Mouse (Mus musculus) spleen, postnatal 36 days (tissue): Measurements from ENCODE around the gene Rtn2.
A peak's percentile ranks its signal among the peaks of the same experiment; 100 is the strongest.

Source experiments
- DNase-seq, 2 experiments: peaks; one replicate each; pipeline ENCODE4 v3.0.0; 2022; ENCODE audit warnings: low spot score in 2 of 2, mixed read lengths in 1 of 2

Rtn2 gene

DNA sequence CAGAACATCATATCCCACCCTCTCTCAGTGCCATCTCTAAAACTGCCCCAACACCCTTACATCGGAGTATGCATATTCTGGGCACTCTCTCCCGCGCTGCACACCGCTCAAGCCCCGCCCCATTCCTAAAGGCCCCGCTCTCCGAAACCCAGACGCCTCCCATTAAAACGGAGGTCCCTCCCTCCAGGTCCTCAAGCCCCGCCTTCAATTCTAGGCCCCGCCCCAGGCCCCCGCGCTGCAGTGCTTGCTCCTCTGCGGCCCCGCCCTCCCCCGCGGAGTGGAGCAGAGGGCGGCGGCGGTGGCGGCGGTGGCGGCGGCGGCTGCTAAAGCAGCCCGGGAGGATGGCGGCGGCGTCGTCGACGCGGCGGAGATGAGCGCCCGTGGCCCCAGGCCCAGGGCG is at the start of gene Rtn2:
Gene Rtn2 (plus strand): TSS at position 240 of the 400 bp plus-strand sequence.
- DNase-seq, result peak; percentile 66 to 69

DNA sequence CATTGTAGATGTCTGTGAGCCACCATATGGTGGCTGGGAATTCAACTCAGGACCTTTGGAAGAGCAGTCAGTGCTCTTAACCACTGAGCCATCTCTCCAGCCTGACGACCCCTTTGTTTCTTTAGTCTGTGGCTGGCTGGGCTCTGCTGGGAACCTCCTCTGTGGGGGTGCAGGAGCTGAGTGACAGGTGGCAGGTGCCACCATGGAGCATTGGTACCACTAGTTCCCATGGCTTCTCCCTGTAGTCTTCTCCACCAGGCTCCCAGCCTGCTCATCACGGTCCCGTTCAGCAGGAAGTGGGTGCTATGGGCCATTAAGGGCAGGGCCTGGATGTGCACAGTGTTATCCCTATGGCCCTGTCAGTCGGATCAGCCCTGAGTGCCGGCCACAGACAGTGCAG is 47.8 kb upstream of the Rtn2 start:
- no peak for DNase-seq

- no peak for DNase-seq
Measured at GRCm38 (mm10) chr7:19235092-19235671, 47.2 kb upstream of the Rtn2 start.

DNA sequence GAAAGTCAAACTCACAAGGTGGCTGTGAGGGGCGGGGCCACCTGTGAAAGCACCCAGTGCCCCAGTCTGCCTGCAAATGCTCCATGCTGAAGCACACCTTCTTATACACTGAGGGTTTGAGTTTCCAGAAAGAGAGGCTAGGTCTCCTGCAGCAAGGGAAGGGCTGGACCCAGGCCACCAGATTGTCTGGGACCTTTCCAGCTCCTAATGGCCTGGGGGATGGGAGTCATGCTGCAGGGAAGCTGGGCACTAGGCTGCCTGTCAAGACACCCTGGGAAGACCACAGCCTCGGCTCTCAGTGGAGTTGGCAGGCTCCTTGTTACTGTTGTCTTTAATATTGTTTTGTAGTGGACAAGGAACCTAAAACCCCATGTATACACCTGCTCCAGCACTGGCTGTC is 46.0 kb upstream of the Rtn2 start:
- DNase-seq, result no peak

DNA sequence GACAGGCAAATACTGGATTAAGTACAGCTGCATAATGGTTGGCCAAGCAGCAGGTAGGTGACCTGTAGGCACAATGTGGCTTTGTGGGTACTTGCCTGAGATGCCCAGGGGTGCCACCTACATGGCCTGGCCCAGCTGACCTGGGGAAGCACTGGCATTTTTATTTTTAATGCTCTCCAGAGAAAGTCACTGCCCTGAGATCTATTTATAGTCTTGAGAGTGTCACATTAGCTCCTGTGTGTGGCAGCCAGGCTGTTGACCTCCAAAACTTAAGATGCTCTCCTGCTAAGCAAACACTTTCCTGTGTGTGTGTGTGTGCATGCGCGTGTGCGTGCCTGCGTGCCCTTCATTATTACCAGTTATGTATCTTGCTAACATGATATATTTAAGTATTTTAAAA is 44.1 kb upstream of the Rtn2 start:
- DNase-seq, result no peak

DNA sequence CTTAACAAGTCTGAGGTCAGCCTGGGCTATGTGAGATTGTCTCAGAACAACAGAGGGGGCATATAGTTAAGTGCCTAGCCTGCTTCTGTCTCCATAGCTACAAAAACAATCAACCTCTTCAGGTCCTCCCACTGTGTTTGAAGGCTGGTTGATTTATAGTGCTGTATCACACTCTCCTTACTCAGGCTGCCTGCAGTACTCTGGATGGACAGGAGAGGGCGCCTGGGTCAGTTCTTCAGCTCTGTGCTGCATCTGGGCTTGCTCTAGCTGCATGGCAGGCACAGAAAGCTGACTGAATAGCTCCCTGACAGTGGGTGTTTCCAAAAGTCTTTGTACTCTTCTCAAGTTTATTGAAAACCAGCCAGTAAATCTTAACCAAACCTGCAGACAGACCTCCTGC is 43.0 kb upstream of the Rtn2 start:
- peak; percentile 78 to 85 for DNase-seq

DNA sequence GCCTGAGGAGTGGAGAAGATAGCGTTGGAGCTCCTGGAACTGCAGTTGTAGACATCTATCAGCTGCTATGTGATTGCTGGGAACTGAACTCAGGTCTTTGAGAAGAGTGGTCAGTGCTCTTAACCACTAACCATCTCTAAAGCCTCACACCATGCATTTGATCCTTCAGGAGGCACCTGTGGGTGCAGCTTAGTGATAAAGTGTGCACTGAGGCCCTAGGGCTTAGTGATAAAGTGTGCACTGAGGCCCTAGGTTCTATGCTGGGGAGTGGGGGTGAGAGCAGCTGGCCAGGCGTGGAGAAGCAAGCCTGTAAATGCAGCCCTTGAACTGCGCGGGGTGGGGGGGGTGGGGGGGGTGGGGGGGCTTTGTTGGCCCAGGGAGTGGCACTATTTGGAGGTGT is 42.4 kb upstream of the Rtn2 start:
- DNase-seq, result no peak

GRCm38 (mm10) chr7:19240905-19241463 is 41.4 kb upstream of the Rtn2 start:
- no peak for DNase-seq

GRCm38 (mm10) chr7:19242005-19242404 is 40.4 kb upstream of the Rtn2 start:
- no peak for DNase-seq

- no peak for DNase-seq
Measured at GRCm38 (mm10) chr7:19243858-19244257, 38.6 kb upstream of the Rtn2 start.

GRCm38 (mm10) chr7:19245083-19245482 is 37.3 kb upstream of the Rtn2 start:
- DNase-seq, result no peak

DNA sequence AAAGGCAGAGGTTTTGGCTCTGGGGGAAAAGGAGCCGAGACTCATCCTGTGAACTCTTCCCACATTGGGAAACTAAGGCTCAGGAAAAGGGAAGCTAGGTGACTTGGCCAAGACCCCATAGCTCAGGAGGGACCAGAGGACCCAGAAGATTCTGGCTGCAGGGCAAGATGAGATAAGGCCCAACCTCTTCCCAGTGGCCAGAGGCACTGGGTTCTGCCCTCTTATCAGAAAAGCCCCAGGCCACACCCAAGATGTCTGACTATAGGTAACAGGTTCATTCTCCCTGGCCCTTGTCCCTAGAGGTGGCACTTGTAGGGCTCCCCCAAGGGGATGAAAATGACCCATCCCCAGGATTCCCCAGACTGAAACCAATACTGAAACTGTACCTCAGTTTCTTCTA is 35.6 kb upstream of the Rtn2 start:
- DNase-seq, result no peak

GRCm38 (mm10) chr7:19247511-19247910 is 34.9 kb upstream of the Rtn2 start:
- DNase-seq, result no peak

DNA sequence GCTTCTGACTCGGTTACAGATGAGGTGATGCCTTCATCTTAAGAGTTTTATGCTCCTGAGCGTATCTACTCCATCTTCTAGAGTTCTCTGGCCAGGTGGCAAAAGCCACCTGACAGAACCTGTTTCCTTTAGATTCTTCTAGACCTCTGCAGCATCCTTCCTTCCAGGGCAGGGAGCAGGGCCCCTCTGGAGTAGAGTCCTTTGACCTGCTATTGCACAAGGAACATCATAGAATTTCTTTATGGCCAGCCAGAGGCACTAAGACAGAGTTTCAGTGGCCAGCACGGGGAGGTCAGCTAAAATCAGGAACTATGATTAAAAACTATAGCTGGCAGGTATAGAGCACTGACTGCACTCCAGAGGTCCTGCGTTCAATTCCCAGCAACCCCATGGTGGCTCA is 30.3 kb upstream of the Rtn2 start:
- DNase-seq, result no peak

- DNase-seq, result no peak
Measured at GRCm38 (mm10) chr7:19253437-19253836, 29.0 kb upstream of the Rtn2 start.

DNA sequence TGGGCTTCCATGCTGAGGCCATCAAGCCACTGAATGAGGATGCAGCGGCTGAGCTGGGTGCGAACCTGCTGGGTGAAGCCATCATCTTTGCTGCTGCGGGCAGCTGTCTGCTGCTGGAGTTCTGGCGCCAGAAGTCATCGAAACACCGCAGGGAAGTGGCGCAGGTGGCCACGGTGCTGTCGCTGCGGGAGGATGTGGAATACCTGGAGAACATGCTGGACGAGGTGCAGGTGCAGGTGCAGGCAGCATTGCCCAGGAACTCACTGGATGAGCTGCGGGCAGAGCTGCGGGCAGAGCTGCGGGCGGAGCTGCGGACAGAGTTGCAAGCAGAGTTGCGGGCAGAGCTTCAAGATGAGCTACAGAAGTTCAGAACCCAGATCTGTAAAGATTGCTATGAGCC is 27.0 kb upstream of the Rtn2 start:
- DNase-seq, result no peak

GRCm38 (mm10) chr7:19256567-19256966 is 25.9 kb upstream of the Rtn2 start:
- DNase-seq, result no peak

- DNase-seq, result peak; percentile 57 to 75
Measured at GRCm38 (mm10) chr7:19257390-19258022, 24.9 kb upstream of the Rtn2 start.

GRCm38 (mm10) chr7:19258336-19258735 is 24.1 kb upstream of the Rtn2 start:
- DNase-seq, result no peak

DNA sequence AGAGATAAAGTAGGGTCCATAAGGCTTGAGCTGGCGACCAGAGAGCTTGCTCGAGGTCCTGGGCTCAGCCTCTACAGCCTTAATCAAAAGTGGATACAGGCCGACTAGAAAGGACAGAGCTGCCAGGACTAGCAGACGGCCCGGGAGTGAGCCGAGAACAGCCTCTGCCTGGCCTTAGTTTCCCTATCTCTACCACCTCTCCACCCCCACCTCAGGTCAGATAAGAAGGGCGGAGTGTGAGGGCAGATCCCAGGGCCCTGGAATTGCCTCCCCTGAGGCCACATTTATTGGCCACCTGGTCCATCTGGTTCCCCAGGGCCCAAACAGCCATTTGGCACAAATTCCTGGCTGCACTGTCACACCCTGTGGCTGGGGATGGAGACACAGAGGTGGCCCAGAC is 17.3 kb upstream of the Rtn2 start:
- peak in 1 of 2 experiments; percentile 28 for DNase-seq

- DNase-seq, result peak; percentile 88 to 89
Measured at GRCm38 (mm10) chr7:19265928-19266822, 16.2 kb upstream of the Rtn2 start.

DNA sequence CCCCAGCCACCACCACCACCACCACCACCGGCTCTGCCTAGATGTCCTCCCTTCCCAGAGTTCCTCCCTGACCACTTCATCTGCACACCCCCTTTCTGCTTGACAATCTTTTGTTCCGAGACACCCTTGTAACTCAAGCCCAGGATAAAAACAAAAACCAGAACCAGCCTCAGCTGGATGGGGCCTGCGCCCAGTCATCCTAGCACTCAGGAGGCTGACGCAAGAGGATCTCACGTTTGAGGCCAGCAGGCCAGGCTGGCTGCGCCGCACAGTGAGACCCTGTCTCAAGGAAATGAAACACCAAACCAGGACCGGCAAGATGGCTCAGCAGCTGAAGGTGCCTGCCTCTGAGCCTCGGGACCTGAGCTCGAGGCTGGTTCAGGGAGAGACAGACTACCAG is 15.4 kb upstream of the Rtn2 start:
- DNase-seq, result no peak
